Mouse (Mus musculus): ENCODE results near the gene Maged2.
A peak's percentile ranks its signal among the peaks of the same experiment; 100 is the strongest.
"Not testable (repeated sequence)": the region's sequence is repeated elsewhere in the genome, so short reads cannot be mapped to it uniquely, and the experiment has no call there.

The Maged2 gene

GRCm38 (mm10) chrX:150814139-150814469 lies at the start of gene Maged2:
Gene Maged2 (minus strand): TSS chrX:150814345.
- no peak for DNase-seq (ENCODE audit: low spot score)

- peak; percentile 1 for DNase-seq (ENCODE audit: low spot score)
Measured at GRCm38 (mm10) chrX:150848230-150848629, 34.1 kb upstream of the Maged2 start.

- DNase-seq (ENCODE audit: low spot score), result not testable (repeated sequence)
Measured at GRCm38 (mm10) chrX:150845480-150846205, 31.5 kb upstream of the Maged2 start.

GRCm38 (mm10) chrX:150843257-150843656 lies 29.1 kb upstream of the Maged2 start:
- not testable (repeated sequence) for DNase-seq (ENCODE audit: low spot score)

GRCm38 (mm10) chrX:150830297-150830696 lies 16.2 kb upstream of the Maged2 start:
- DNase-seq (ENCODE audit: low spot score), result no peak

GRCm38 (mm10) chrX:150817278-150817677 lies 3.1 kb upstream of the Maged2 start:
- no peak for DNase-seq (ENCODE audit: low spot score)

GRCm38 (mm10) chrX:150815601-150816000 lies 1.5 kb upstream of the Maged2 start:
- no peak for DNase-seq (ENCODE audit: low spot score)

GRCm38 (mm10) chrX:150813464-150814138 lies 544 bp downstream of the Maged2 start:
- DNase-seq (ENCODE audit: low spot score), result no peak

- peak; percentile 73 for DNase-seq (ENCODE audit: low spot score)
Measured at GRCm38 (mm10) chrX:150812787-150813298, 1.3 kb downstream of the Maged2 start.

GRCm38 (mm10) chrX:150800987-150801386 lies 13.2 kb downstream of the Maged2 start:
- not testable (repeated sequence) for DNase-seq (ENCODE audit: low spot score)

GRCm38 (mm10) chrX:150798493-150799177 lies 15.5 kb downstream of the Maged2 start:
- not testable (repeated sequence) for DNase-seq (ENCODE audit: low spot score)
